Mouse (Mus musculus) layer of hippocampus, adult 18-20 months (tissue): Measurements from ENCODE around the gene Prpf8. TPM values are rescaled to one million over a fixed set of nuclear protein-coding genes. Genes with fewer than 3 reads are reported as not detected.

ENCODE experiments used
- DNase-seq, 2 experiments: peaks; one replicate each; pipeline ENCODE4 v3.0.0; 2022; ENCODE audit warnings: low spot score in 2 of 2
- total RNA-seq, 2 experiments: library from RNA; stranded (reverse); gene quantifications; 2 replicates each; pipeline ENCODE4 v1.2.3; 2021

Prpf8 gene
- total RNA-seq, 2 experiments from 2014 or later: 132 to 133 TPM

DNA sequence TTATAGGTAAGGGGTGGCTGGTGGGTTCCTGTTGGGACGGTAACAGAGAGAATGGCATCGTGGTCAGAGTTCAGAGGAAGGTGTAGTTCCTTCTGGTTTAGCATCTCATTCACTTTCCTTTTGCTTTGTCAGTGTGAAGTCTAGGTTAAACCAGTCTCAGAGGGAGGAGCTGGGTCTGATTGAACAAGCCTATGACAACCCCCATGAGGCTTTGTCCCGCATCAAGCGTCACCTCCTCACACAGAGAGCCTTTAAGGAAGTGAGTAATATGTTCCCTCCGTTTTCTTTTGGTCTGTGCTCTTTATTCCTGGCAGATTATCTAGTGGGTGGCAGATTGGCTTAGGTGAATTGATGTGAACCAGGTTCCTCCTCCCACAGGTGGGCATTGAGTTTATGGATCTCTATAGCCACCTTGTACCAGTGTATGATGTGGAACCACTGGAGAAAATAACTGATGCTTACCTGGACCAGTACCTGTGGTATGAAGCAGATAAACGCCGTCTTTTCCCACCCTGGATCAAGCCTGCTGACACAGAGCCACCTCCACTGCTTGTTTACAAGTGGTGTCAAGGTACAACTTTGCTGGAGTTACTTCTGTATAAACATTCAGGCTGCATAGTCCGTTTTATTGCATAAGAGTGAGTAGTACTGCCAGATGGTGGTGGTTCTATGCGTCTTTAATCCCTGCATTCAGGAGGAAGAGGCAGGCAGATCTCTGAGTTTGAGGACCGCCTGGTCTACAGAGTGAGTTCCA lies 7.9 kb downstream of the Prpf8 start:
- DNase-seq: no peak

DNA sequence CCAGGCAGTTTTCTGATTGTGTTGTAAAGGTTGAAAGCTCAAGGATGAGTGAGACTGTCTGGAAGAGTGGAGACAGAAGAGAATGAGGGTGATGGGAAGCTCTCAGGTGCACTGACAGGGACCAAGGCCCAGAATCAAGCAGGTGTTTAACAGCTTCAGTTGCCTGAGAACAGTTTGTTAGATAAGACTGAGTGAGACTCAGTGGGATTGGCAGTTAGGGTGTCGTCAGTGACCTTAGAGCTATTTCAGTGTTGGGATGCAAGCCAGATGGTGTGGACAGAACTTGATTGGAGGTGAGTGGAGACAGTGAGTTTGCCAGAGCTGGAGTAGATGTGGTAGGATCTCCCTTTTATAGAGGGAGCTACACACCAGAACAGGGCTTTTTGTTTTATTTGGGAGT lies 11.5 kb downstream of the Prpf8 start:
- DNase-seq: no peak

DNA sequence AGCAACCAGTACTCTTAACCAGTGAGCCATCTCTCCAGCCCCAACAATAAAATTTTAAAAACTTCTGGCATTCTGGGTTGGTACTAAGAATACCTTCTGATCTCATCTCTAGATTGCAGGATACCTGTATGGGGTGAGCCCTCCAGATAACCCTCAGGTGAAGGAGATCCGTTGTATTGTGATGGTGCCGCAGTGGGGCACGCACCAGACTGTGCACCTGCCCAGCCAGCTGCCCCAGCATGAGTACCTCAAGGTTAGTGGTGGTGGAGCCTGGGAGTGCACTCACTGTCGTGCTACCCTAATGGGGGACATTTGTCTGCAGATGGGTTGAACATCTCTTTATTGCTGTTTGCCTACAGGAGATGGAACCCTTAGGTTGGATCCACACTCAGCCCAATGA lies 21.5 kb downstream of the Prpf8 start:
- no peak for DNase-seq

DNA sequence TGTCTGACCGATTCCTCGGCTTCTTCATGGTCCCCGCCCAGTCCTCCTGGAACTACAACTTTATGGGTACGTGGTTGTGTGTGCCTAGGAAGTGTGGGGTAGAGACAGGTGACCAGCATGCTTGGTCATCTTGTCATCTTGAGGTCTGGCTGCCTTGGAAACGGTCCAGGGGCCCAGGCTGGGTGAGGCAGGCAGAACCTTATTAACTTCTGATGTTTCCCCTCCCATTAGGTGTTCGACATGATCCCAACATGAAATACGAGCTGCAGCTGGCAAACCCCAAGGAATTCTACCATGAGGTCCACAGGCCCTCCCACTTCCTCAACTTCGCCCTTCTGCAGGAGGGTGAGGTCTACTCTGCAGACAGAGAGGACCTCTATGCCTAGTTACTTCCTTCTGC lies 22.3 kb downstream of the Prpf8 start:
- no peak for DNase-seq

DNA sequence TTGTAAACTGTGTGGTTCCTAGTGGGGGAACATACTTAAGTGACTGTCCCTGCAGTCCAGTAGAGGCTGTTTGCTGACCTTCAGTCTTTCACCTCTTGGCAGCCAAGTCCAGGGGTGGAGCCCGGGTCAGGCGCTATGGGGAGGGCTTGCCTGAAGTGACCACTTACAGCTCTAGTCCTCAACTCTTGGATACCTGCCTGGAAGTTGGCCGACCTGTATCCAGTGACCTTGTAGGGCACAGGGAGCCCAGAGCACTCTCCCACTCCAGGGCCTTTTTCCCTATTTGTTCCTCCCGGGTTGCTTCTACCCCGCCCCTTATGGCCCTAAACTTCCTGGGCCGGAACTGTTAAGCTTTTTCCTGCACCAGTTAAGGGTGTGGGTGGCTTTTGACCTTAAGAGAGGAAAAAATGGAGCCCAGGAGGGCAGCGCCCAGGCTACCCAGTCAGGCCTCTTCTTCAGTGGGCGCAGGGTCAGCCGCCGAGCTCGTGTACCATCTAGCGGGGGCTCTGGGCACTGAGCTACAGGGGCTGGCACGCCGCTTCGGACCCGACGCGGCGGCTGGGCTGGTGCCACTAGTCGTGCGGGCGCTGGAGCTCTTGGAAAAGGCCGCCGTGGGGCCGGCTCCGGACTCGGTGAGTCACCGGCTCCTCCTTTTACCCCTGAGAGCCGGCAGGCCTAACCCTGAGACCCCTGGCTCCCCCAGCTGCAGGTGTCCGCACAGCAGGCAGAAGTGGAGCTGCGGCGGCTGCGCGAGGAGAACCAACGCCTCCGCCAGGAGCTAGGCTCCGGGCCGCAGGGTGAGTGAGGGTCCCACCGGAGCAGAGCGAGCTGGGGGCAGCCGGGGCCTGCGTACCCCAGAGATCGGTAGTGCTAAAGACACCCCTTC lies 23.4 kb downstream of the Prpf8 start, which contains the start of gene Rilp:
TSS of gene Rilp (plus strand) at position 354 of the 886 bp plus-strand sequence.
- peak; percentile 21 to 28 for DNase-seq

DNA sequence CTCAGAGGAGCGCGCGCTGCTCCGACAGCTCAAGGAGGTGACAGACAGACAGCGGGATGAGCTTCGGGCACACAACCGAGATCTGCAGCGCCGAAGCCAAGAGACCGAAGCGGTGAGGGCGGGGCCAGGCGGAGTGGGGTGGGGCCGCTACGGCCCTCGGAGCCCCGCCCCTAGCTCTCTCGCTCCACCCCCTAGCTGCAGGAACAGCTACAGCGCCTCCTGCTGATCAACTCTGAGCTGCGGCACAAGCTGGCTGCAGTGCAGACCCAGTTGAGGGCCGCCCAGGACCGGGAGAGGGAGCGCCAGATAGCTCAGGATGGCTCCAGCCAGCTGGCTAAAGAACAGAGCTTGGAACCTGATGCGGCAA lies 24.0 kb downstream of the Prpf8 start:
- peak; percentile 82 to 93 for DNase-seq

DNA sequence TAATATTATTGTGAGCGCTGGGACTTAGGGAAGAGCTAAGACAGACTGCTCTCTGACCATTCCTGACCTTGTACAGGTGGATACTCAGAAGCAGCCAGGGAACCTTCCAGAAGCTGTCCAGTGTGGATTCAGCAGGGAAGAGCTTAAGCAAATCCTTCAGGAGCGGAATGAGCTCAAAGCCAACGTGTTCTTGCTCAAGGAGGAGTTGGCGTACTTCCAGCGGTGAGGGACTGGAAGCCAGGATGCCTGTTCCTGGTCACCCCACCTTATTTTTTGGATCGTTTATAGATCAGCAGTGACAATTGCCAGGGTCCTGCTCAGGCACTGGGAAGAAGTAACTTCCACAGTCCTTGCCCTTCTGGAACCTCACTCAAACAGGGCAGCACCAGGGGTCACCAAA lies 24.6 kb downstream of the Prpf8 start:
- no peak for DNase-seq

DNA sequence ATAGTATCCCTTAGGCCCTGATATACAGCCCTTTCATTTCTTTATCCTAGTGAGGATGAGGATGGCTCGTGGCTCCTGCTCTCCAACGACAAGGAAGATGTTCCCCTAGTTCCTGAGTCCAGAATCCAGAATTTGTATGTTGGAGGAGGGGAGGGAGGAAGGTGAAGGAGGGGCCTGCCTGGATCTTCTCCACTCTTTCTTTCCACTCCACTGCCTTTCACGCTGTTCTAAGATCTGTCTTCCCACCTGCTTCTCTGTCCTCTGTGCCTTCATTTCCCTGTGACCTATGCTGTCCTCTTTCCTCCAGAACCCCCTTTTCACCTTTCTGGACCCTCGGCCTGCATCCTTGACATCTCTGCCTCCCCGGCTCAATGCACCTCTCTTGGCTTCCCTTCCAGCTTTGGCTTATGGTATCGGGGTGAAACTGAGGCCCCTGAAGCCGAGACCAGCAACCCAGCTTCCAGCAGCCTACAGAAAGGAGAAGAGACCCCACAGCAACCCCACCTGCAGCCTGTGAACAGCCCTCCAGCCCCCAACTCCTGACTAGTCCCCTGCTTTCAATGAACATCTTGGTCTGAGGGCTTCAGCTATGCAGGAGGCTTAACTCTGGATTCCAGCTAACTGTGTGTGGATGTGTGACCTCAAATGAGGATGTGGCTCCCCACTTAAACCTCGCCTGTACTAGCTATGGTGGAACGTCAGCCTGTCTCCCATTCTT lies 25.8 kb downstream of the Prpf8 start:
- DNase-seq: no peak

DNA sequence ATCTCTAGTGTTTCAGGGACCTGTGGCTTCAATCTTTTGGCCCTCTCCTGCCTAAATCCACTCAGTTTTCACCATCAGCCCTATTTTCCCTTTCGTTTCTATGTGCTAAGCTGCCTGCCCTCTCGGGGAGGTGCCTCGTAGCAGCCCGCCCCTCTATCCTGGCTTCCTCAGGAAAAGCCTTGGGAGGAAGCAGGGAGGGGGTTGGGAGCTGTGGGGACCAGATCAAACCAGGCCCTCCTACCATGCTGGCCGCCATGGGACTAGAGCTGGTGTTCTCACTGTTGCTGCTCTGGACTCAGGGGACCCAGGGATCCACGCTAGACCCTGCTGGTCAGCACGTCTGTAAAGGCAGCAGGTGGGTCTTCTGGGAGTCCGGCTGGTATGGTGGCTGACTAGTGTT lies 26.7 kb downstream of the Prpf8 start, which contains the start of gene Scarf1:
TSS of gene Scarf1 (plus strand) at position 205 of the 400 bp plus-strand sequence.
- no peak for DNase-seq

DNA sequence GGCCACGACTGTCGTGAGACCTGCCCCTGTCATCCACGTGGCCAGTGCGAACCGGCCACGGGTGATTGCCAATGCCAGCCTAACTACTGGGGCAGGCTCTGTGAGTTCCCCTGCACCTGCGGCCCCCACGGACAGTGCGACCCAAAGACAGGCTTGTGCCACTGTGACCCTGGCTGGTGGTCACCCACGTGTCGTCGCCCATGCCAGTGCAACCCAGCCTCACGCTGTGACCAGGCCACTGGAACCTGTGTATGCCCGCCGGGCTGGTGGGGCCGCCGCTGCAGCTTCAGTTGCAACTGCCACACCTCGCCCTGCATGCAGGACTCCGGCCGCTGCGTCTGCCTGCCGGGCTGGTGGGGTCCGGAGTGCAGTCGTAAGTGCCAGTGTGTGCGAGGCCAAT lies 28.6 kb downstream of the Prpf8 start:
- DNase-seq: no peak

DNA sequence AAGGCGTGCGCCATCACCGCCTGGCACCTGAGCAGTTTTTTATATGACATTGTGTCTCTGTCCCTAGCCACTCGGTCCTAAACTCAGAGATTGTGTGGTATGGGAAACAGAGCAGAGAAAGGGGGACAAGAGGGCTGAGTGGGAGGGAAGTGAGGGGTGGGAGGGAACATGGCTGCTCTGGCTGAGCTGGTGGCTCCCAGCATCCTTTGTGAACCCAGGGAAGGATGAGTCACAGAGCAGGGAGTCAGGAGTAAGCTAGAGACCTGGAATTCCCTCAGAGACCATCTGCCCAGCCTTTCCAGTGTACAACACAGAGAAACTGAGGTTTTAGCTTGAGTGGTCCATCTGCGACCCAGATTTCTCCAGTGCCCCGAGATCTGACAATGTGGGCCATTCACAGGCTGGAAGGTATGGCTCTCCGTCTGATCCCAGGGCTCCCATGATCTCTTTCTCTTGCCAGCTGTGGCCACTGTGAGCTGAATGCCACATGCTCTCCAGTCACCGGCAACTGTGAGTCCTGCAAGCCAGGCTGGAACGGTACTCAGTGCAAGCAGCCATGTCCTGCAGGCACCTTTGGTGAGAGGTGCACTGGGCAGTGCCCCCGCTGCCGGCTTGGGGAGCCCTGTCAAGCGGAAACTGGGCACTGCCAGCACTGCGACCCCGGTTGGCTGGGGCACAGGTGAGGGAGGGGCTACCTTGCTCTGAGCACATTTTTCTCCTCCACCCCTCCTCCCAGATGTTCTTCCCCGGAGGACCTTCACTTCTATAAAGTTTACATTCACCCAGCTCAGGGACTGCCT lies 33.4 kb downstream of the Prpf8 start:
- no peak for DNase-seq

DNA sequence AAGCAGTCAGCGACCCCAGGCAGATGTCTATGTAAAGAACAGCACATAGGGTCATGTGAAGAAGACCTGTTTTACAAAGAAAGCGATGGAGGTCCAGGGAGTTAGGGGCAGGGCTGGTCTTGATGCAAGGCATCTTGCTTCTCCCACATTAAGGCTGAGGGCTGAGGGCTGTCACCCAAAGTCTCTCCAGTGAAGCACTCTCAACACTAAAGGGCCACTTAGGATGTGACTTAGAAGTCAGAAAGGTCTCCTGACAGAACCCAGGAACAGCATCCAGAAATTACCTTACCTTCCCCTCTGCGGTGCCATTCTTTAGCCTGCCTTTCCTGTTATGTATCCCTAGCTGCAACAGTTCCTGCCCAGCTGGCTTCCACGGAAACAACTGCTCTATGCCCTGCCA lies 35.0 kb downstream of the Prpf8 start:
- DNase-seq: no peak

DNA sequence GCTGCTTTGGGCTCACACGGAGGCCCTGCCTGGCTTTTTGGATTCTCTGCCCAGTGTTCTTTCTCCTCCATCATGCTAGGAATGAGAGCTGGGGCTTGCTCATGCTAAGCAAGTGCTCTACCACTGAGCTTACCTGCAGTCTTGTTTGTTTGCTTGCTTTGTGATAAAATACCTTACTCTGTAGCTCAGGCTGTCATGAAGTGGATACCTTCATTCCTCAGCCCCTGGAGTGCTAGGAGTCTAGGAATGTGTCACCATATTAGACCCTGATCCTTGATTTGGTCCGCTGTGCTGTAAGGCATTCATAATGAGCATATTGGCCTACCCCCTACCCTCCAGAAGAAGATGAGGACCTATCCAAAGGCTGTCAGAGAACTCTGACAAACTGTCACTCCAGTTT lies 36.2 kb downstream of the Prpf8 start:
- no peak for DNase-seq

DNA sequence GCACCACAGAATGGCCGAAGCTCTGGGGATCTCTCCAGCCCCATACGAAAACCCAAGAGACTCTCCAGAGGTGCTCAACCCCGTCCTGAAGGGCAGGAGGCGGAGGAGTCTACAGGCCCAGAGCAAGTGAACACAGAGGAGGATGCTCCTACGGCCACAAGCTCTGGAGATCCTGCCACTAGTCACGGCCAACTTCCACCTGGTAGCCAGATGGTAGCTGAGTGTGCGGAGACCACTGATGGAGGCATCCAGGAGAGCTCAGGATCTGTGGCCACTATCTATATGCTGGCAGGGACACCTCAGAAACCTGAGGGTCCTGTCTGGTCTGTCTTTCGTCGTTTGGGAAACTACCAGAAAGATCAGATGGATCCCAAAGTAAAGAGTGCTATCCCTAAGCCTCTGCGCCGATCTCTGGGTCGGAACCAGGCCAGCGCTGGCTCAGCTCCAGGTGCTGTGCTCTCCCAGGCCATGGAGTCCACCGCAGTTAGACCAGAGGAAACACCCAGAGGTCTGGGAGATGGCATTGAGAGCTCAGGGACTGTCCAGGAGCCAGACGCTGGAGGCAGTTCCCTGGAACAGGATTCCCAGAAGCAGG lies 39.0 kb downstream of the Prpf8 start:
- no peak for DNase-seq

DNA sequence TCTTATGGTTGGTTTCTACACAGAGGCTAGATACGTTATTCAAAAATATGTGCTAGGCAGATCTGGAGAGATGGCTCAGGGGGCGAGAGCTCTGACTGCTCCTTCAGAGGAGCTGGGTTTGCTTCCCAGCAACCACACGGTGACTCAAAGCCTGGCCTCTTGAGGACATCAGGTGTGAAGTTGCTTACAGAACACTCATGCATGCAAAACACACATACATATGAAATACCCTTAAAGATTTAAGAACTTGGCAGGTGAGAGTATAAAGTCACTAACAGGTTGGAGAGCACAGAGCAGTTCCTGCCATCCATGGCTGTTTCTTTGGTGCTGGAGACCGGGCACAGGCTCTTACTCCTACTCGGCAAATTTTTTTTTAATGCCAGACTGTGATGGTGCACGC lies 40.3 kb downstream of the Prpf8 start:
- DNase-seq: no peak

DNA sequence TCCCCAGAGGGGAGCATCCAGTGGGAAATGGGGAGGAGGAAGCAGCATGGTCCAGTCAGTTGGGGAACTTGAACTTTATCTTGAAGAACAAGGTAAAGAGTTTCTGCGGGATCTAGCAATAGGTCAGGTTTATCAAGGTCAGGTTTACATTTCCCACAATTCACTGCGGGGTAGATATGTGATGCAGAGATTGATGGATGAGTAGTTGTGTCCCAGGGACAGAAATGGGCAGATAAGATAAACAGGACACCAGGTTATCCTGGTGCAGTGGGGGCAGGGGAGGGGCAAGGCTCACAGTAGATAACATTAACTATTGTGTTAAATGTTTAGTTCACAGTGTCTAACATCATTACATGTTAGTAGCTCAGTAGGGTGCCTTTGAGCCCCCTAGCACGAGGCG lies 43.2 kb downstream of the Prpf8 start:
- no peak for DNase-seq

DNA sequence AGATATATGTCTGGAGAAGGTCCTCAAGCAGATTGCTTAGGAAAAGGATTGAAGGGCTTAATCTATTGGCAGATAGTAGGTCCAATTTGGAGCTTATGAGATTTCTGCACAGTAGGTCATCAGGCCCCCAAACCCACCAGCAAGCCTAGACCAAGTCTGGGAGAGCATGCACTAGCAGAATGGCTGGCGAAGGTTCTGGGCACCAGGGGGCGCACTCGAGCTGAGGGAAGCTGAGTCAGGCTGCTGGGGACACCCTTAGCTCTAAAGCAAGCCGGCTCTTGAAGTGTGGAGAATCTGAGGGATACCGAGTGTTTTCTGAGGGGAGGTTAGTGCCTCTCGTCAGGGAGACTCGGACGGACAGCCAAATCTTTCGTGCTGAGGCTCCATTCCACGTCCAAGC lies 43.7 kb downstream of the Prpf8 start:
- peak; percentile 95 to 97 for DNase-seq

DNA sequence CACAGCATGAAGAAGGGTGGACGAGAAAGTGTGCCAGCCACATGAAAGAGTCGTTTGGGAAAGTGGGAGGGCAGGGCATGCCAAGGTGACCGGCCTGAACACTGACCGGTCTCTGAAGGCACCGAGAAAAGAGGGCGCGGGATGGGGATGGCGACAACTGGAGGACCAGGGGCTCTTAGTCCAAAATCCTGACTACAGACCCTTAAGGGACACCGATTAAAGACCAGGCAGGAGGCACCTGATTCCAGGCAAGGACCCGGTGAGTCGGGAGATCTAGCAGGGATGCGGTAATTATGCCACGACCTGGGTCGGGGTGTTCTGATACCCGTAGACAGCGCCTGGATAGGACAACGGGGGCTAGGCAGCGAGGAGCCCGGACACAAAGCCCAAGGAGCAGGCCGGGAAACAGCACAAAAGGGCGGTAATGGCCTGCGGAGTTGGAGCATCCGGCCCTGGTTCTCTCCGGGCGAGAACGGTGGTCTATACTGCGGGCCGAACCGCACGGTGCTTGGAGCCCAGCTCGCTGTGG lies 44.3 kb downstream of the Prpf8 start:
- DNase-seq: peak in 1 of 2 experiments; percentile 46

DNA sequence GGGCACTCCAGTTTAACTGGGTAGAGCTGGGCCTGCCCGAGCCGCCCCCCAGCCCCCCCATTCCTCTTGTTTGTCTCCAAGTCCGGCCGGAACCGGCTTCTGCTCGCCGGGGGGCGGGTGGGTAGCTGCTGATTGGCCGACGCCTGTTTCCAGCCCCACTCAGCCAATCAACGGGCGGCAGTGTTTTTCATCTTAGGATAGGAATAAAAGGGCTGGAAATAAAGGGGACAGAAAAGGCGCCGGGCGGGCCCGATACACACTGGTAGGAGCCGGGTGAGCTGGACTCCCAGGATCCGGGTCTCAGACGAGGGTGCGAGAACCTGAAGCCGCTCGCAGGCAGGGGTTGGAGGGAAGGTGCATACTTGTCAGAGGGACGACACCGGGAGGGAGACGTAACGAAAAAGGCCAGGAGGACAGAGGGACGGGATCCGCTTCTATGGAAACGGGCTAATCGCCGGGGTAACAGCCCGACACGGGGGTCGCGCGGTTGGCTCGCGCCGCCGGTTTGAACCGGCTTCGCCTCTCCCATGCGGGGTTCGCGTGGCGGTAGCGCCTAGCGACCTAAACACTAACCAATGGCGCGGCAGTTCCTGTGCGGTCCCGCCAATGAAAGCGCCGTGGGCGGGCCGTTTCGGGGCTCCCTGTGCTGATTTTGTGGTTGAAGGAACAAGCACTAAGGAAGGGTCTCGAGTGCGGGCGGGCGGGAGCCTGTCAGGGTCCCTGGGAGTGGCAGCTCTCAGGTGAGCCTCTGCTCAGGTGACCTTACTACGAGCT lies 45.0 kb downstream of the Prpf8 start, which contains the start of gene Slc43a2:
TSS of gene Slc43a2 (plus strand) at position 226 of the 774 bp plus-strand sequence.
- peak; percentile 96 to 98 for DNase-seq
